17 mouse cellular contexts compared by ENCODE assay signal in the genomic region with DNA sequence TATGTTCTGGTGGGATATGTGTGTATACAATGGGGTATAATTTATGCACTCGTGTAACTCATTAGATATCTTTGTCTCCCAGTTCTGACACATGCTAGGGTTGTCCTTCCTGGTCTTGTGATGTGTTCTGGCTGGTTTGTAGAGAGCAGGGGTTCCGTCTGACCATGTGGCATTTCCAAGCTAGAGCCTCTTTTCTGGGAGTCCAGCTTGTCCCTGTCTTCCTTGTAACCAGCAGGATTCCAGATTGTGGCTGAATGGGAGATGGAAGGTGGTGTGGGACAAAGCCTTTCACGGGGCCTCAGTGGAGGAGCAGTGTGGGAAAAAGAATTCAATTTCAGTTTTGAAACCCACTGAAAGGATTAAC. TPM values are rescaled to one million over a fixed set of nuclear protein-coding genes. Genes with fewer than 3 reads are reported as not detected.
"Had no signal": no experiment of that assay in that cellular context is flagged by ENCODE, and none has a peak within 500 bp of the region (broad histone marks: within the 10 kb centered on the region; RNA-seq: fewer than 3 reads in every experiment).

No protein-coding gene starts in this region.

- H3K27ac ChIP-seq: kidney, postnatal 0 days; limb, embryonic 12.5 days; liver, embryonic 13.5 days; lung, embryonic 15.5 days; macrophage; neural tube, embryonic 12.5 days; stomach, embryonic 15.5 days had no signal

- H3K36me3 ChIP-seq: limb, embryonic 12.5 days; liver, embryonic 13.5 days; lung, embryonic 15.5 days; neural tube, embryonic 12.5 days; stomach, embryonic 15.5 days had no signal

- H3K27me3 ChIP-seq: limb, embryonic 12.5 days; lung, embryonic 15.5 days; neural tube, embryonic 12.5 days; stomach, embryonic 15.5 days had no signal

- H3K4me1 ChIP-seq: liver, embryonic 13.5 days had no signal

- ATAC-seq: liver, postnatal 0 days had no signal

- H3K4me2 ChIP-seq: limb, embryonic 12.5 days; liver, embryonic 13.5 days; lung, embryonic 15.5 days; neural tube, embryonic 12.5 days; stomach, embryonic 15.5 days had no signal

- H3K4me3 ChIP-seq: limb, embryonic 12.5 days; liver, embryonic 13.5 days; lung, embryonic 15.5 days; megakaryocyte, embryonic 14.5 days; neural tube, embryonic 12.5 days; stomach, embryonic 15.5 days had no signal

- H3K9me3 ChIP-seq: limb, embryonic 12.5 days; liver, embryonic 13.5 days; lung, embryonic 15.5 days; megakaryocyte, embryonic 14.5 days; neural tube, embryonic 12.5 days; stomach, embryonic 15.5 days had no signal

- DNase-seq: kidney, adult 9 months; kidney, postnatal 4 days; liver; liver, embryonic 13.5 days; liver, postnatal 0 days; lung, postnatal 14 days; midbrain, embryonic 14.5 days; retina, postnatal 1 day; right cerebral cortex, postnatal 4 days; spleen, adult 18-20 months had no signal

- H3K9ac ChIP-seq: limb, embryonic 12.5 days; liver, embryonic 13.5 days; liver, postnatal 0 days; lung, embryonic 15.5 days; neural tube, embryonic 12.5 days; stomach, embryonic 15.5 days had no signal

RNA-seq across cellular contexts. Expression of a gene that starts 23.8 kb away (rescaled TPM):
- polyA plus RNA-seq: liver, postnatal 0 days had no signal
